Mouse (Mus musculus) cerebellum, adult 2 months (tissue): Measurements from ENCODE around the gene Sfn.

Experiments
- CTCF ChIP-seq: fragments of 200-500 bp; IDR thresholded peaks from 2 replicates; pipeline ENCODE4 v1.5.1; 2011; ENCODE audit warnings: low read depth, mild to moderate bottlenecking, control low read depth, low read length, moderate library complexity, borderline replicate concordance; ENCODE audit not compliant: insufficient read depth
- POLR2A ChIP-seq: fragments of 200-500 bp; IDR thresholded peaks from 2 replicates; pipeline ENCODE4 v1.6.1; 2011; ENCODE audit warnings: low read length, control low read depth, borderline replicate concordance; ENCODE audit not compliant: insufficient read depth

- no peak for TF ChIP-seq CTCF
- TF ChIP-seq POLR2A, result no peak
Measured at GRCm38 (mm10) chr4:133627039-133627438, 25.1 kb upstream of the Sfn start.
